Mouse (Mus musculus) intestine, embryonic 14.5 days (tissue): ENCODE data around the gene Sdf2l1. TPM values are rescaled to one million over a fixed set of nuclear protein-coding genes. Genes with fewer than 3 reads are reported as not detected.
"Not testable (repeated sequence)": the region's sequence is repeated elsewhere in the genome, so short reads cannot be mapped to it uniquely, and the experiment has no call there.

ENCODE experiments used
- ATAC-seq: fragments of 200-750 bp; cut with Nextera tagmentation; replicated peaks from 2 replicates; pipeline ENCODE4 v1.8.0; 2017; ENCODE audit warnings: low read depth, moderate number of reproducible peaks, moderate TSS enrichment, moderate library complexity; ENCODE audit not compliant: low FRiP score, low TSS enrichment
- DNase-seq: peaks from one replicate; pipeline ENCODE4 v3.0.0-alpha.2; 2018; ENCODE audit warnings: low spot score
- H3K27ac ChIP-seq: fragments of 300-500 bp; sonication (generic); 2 replicates; pipeline ENCODE4 v1.5.1; 2014; ENCODE audit warnings: low read depth, mild to moderate bottlenecking, control low read depth
- H3K27me3 ChIP-seq: fragments of 300-500 bp; sonication (generic); replicated peaks from 2 replicates; pipeline ENCODE4 v1.6.1; 2014; ENCODE audit warnings: low read length, control low read depth; ENCODE audit not compliant: control insufficient read depth, insufficient read depth
- H3K36me3 ChIP-seq: fragments of 300-500 bp; sonication (generic); 2 replicates; pipeline ENCODE4 v1.6.1; 2014; ENCODE audit warnings: low read length, control low read depth; ENCODE audit not compliant: control insufficient read depth, insufficient read depth
- H3K4me1 ChIP-seq: fragments of 300-500 bp; sonication (generic); replicated peaks from 2 replicates; pipeline ENCODE4 v1.6.1; 2014; ENCODE audit warnings: low read length, control low read depth, mixed read lengths; ENCODE audit not compliant: control insufficient read depth, insufficient read depth
- H3K4me2 ChIP-seq: fragments of 300-500 bp; sonication (generic); 2 replicates; pipeline ENCODE4 v1.6.1; 2014; ENCODE audit warnings: low read length
- H3K4me3 ChIP-seq: fragments of 300-500 bp; sonication (generic); 2 replicates; pipeline ENCODE4 v1.5.1; 2014; ENCODE audit warnings: low read depth, low read length, control low read depth, mixed read lengths
- H3K9ac ChIP-seq: fragments of 300-500 bp; sonication (generic); 2 replicates; pipeline ENCODE4 v1.6.1; 2014; ENCODE audit warnings: mild to moderate bottlenecking, low read length
- H3K9me3 ChIP-seq: fragments of 300-500 bp; sonication (generic); 2 replicates; pipeline ENCODE4 v1.6.1; 2016; ENCODE audit warnings: low read length, control low read depth; ENCODE audit not compliant: control insufficient read depth
- WGBS: fragments of 180-500 bp; shearing (Covaris S2); extraction: QIAGEN DNeasy Blood & Tissue Kit; methylation state at CpG from one replicate; pipeline ENCODE4 v1.1.7; 2014; 5-methylcytosine and 5-hydroxymethylcytosine counted together
- polyA plus RNA-seq: library from polyadenylated mRNA; unstranded; fragments of >200 nt; fragmentation: Nextera tagmentation; extraction: Ambion mirVana; gene quantifications from 2 replicates; pipeline ENCODE4 v1.2.1, GENCODE M21; 2014

The Sdf2l1 gene
- 55.7 and 69.0 TPM in 2 replicates for polyA plus RNA-seq

DNA sequence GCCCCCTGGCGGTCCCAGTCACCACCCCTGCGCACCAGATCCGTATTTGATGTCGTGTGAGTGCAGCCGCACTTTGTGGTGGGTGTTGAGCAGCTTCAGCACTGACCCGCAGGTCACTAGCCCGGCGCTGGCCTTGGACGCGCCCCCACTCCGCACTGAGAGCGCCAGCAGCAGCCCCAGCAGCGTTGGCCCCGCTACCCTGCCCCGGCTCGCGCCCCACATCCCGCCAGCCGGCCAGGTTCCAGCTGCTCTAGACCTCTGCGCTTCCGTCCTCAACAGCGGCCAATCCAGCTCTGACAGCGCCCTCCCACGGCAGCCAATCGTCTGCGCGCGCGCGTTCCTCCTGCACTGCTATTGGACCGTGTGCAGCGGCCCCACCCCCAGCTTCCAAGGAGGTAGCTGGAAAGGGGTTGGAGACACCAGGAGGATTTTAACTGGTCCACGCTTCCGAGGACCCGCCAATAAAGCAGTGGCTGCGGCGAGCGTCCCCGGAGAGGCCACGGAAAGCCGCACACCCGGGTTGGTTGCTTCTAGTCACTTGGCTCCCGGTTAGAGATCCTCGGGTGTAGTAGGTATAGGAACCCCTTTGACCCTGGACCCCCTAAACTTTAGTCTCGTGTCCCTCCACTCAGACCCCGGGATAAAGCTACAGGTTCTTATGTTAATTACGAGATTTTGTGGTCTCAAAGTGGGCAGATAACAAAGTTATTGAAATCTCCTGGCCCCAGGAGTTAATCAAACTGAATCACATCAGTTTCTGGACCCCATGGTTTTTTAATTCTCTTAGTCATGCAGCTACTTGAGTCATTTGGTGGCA lies at the start of gene Sdf2l1:
TSS of gene Sdf2l1 (minus strand) at position 295 of the 817 bp plus-strand sequence.
- Histone ChIP-seq H3K27ac (peak within 1 kb of the TSS; percentile 62), H3K4me3 (peak within 1 kb of the TSS; percentile 78), H3K4me2 (peak within 1 kb of the TSS; percentile 96), H3K27me3 (no peaks in the 10 kb centered on the region), H3K9me3 (no peaks in the 10 kb centered on the region), H3K36me3 (0 out of 2 replicates have a peak, but pooled peaks cover 6% of the 10 kb centered on the region), H3K9ac (peak within 1 kb of the TSS; percentile 72), H3K4me1 (peaks cover 12% of the 10 kb centered on the region)
- peak; percentile 99 for ATAC-seq
- DNase-seq = peak; percentile 98
- under 1% methylated on average over 47 of the region's 47 CpGs for WGBS

DNA sequence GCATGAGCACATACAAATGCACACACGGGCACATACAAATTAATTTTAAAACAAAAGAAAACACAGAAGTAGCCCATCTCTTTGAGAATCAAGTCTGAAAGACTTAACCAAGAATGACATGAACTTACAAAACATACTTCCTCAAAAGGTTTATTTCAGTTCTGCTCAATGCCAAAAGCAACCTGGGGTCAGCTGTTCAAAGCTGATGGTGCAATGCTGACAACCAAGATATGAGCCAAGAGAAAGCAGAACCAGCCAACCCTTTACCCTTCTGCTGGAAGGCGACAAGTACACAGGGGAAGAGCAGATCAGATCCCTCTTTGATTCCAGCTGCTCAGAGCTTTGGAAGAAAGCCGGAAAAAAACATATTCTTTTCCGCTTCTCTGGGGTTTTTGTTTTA lies 49.2 kb upstream of the Sdf2l1 start:
- Histone ChIP-seq H3K4me1 (no peaks in the 10 kb centered on the region), H3K9ac (no peak overlapping the region)
- WGBS = 80% methylated on average over 4 of the region's 4 CpGs

GRCm38 (mm10) chr16:17179706-17180105 lies 47.5 kb upstream of the Sdf2l1 start:
- WGBS = 99% methylated on average over 3 of the region's 3 CpGs
- ATAC-seq (no peak), DNase-seq (no peak)
- H3K4me2 ChIP-seq = no peak overlapping the region
- no peaks in the 10 kb centered on the region for H3K27me3 ChIP-seq
- 0 out of 2 replicates have a peak, but pooled peaks cover under 1% of the 10 kb centered on the region for H3K9me3 ChIP-seq
- H3K9ac ChIP-seq = no peak overlapping the region
- peaks cover 30% of the 10 kb centered on the region for H3K36me3 ChIP-seq
- H3K27ac ChIP-seq = no peak overlapping the region
- no peak overlapping the region for H3K4me3 ChIP-seq
- no peaks in the 10 kb centered on the region for H3K4me1 ChIP-seq

More for the DNA sequence above, 49.2 kb upstream of the Sdf2l1 start:
- Histone ChIP-seq H3K27ac (no peak overlapping the region), H3K4me3 (no peak overlapping the region), H3K36me3 (peaks cover 19% of the 10 kb centered on the region), H3K27me3 (no peaks in the 10 kb centered on the region), H3K9me3 (0 out of 2 replicates have a peak, but pooled peaks cover 2% of the 10 kb centered on the region), H3K4me2 (no peak overlapping the region)
- DNase-seq = no peak
- ATAC-seq = no peak

DNA sequence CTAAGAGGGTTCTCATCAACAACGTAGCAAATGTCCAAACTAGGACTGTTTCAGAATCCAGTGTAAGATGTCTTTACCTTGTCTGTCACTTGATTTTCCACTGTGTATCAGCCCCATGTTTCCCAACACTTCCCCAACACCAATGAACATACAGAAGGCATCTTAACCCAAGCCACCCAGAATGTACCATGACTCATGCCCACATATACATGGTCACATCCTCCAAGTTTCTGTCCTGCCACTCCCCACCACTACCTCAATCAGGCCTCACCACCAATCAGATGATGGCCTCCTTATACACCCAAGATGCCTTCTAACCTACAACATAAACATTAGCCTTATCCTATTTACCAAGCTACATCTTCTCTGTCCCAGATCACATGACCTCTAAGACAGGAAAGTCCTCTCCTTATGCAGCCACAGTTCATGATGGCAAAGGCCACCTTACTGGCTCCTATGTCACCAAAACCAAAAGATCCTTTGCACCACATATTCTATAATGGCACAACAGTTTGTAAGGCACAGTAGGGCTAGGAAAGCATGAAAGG lies 45.5 kb upstream of the Sdf2l1 start:
- no peak for DNase-seq
- H3K9me3 ChIP-seq = no peaks in the 10 kb centered on the region
- no peak for ATAC-seq
- 90% methylated on average over 1 of the region's 1 CpGs for WGBS
- no peak overlapping the region for H3K4me3 ChIP-seq
- no peaks in the 10 kb centered on the region for H3K27me3 ChIP-seq
- H3K9ac ChIP-seq = no peak overlapping the region
- H3K36me3 ChIP-seq = peaks cover 48% of the 10 kb centered on the region
- no peaks in the 10 kb centered on the region for H3K4me1 ChIP-seq
- H3K27ac ChIP-seq = no peak overlapping the region
- no peak overlapping the region for H3K4me2 ChIP-seq

- Histone ChIP-seq H3K4me2 (no peak overlapping the region), H3K27me3 (no peaks in the 10 kb centered on the region), H3K9me3 (no peaks in the 10 kb centered on the region), H3K4me3 (no peak overlapping the region), H3K9ac (no peak overlapping the region), H3K27ac (no peak overlapping the region), H3K4me1 (no peaks in the 10 kb centered on the region), H3K36me3 (peaks cover 57% of the 10 kb centered on the region)
- WGBS = 87% methylated on average over 2 of the region's 2 CpGs
- DNase-seq = no peak
- ATAC-seq = no peak
These were observed 43.6 kb upstream of the Sdf2l1 start for GRCm38 (mm10) chr16:17175765-17176164.

DNA sequence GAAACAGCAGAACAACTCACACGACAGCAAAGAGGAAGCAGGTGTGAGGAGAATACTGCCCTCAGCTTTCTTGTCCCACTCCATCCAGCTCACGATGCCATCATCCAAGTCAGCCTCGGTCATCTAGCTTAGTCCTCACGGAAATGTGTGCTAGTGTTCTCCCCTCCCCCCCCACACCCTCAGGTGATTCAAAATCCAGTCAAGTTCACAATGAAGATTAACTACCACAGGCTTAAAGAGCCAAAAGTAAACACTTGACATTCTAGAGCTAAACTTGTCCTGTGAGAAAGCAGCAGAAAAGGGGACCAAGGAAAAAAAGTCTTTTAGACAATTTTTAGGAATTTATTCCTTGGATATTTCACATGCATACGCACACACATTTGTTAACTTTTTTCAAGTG lies 35.9 kb upstream of the Sdf2l1 start:
- WGBS = 83% methylated on average over 5 of the region's 5 CpGs
- no peaks in the 10 kb centered on the region for H3K27me3 ChIP-seq
- no peaks in the 10 kb centered on the region for H3K9me3 ChIP-seq
- H3K4me3 ChIP-seq = no peak overlapping the region
- ATAC-seq (no peak), DNase-seq (no peak)
- H3K27ac ChIP-seq = no peak overlapping the region
- H3K4me2 ChIP-seq = no peak overlapping the region
- no peak overlapping the region for H3K9ac ChIP-seq
- 0 out of 2 replicates have a peak, but pooled peaks cover 3% of the 10 kb centered on the region for H3K4me1 ChIP-seq
- peaks cover 36% of the 10 kb centered on the region for H3K36me3 ChIP-seq

DNA sequence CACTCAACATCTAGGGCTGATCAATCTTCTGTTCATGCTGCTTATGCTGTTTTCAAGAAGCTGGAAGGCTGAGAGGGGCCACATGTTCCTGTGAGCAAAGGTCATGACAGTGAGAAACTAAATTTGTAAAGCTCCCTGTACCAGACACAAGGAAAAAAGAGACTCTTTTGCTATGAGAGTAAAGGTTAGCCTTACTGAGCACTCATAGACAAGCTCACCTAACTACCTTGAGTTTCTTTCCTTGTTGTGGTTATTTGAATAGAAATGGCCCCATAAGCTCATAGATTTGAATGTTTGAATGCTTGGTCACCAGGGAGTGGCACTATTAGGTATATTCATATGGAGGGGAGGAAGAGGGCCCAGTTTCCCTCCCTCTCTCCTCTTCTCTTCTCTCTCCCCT lies 35.0 kb upstream of the Sdf2l1 start:
- DNase-seq (no peak), ATAC-seq (no peak)
- no peak overlapping the region for H3K4me3 ChIP-seq
- H3K4me1 ChIP-seq = 0 out of 2 replicates have a peak, but pooled peaks cover 3% of the 10 kb centered on the region
- H3K4me2 ChIP-seq = no peak overlapping the region
- H3K27ac ChIP-seq = no peak overlapping the region
- no peaks in the 10 kb centered on the region for H3K9me3 ChIP-seq
- H3K27me3 ChIP-seq = no peaks in the 10 kb centered on the region
- no peak overlapping the region for H3K9ac ChIP-seq
- H3K36me3 ChIP-seq = peaks cover 27% of the 10 kb centered on the region

GRCm38 (mm10) chr16:17165478-17165877 lies 33.3 kb upstream of the Sdf2l1 start:
- 80% methylated on average over 1 of the region's 1 CpGs for WGBS

More at GRCm38 (mm10) chr16:17165478-17165877, 33.3 kb upstream of the Sdf2l1 start:
- H3K4me2 ChIP-seq, H3K27ac ChIP-seq, H3K27me3 ChIP-seq, H3K4me1 ChIP-seq, ATAC-seq, H3K9ac ChIP-seq, DNase-seq, H3K9me3 ChIP-seq, H3K4me3 ChIP-seq: not testable (repeated sequence)
- peaks cover 23% of the 10 kb centered on the region for H3K36me3 ChIP-seq
